Mouse (Mus musculus): ENCODE results near the gene Palm3. TPM values are rescaled to one million over a fixed set of nuclear protein-coding genes. Genes with fewer than 3 reads are reported as not detected.
"Not testable (repeated sequence)": the region's sequence is repeated elsewhere in the genome, so short reads cannot be mapped to it uniquely, and the experiment has no call there.

The Palm3 gene
- polyA plus RNA-seq, 1 experiment from 2014 or later: 5.5 TPM

GRCm38 (mm10) chr8:83980845-83981244, 40.4 kb upstream of the Palm3 start:
- Histone ChIP-seq H3K9me3 (no peaks in the 10 kb centered on the region), H3K9ac (no peak overlapping the region), H3K27me3 (no peaks in the 10 kb centered on the region), H3K4me2 (no peak overlapping the region), H3K36me3 (peaks cover 52% of the 10 kb centered on the region), H3K4me3 (no peak overlapping the region), H3K27ac (no peak overlapping the region), H3K4me1 (peaks cover 18% of the 10 kb centered on the region)
- WGBS: 75% methylated on average over 8 of the region's 8 CpGs
- no peak for ATAC-seq (ENCODE audit: insufficient number of reproducible peaks, low FRiP score, low TSS enrichment, low read depth)

DNA sequence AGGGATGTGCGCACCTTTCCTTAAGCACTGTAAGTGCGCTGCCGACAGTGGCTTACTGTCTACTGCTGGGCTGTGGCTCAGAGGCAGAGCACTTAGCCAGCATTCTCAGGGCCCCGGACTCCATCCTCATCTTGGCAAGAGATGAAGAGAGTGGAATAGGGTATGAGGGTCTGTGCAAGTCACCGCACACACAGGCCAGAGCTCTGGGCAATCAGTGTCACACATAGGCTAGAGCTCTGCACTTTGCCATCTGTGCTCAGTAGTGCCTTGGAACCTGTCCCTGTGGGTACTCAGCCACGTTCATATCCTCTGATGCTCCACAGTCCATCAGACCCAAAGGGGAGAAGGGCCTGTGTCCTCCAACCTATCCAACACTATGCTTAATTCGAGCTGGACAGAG, 39.7 kb upstream of the Palm3 start:
- H3K9ac ChIP-seq: no peak overlapping the region
- H3K27me3 ChIP-seq: no peaks in the 10 kb centered on the region
- H3K36me3 ChIP-seq: peaks cover 59% of the 10 kb centered on the region
- H3K4me1 ChIP-seq: peaks cover 18% of the 10 kb centered on the region
- H3K4me2 ChIP-seq: no peak overlapping the region
- H3K4me3 ChIP-seq: no peak overlapping the region
- WGBS: 95% methylated on average over 7 of the region's 7 CpGs
- H3K27ac ChIP-seq: no peak overlapping the region
- ATAC-seq (ENCODE audit: insufficient number of reproducible peaks, low FRiP score, low TSS enrichment, low read depth): no peak
- no peaks in the 10 kb centered on the region for H3K9me3 ChIP-seq

GRCm38 (mm10) chr8:83982449-83982848, 38.8 kb upstream of the Palm3 start:
- 88% methylated on average over 4 of the region's 4 CpGs for WGBS
- Histone ChIP-seq H3K4me2 (no peak overlapping the region), H3K36me3 (peaks cover 68% of the 10 kb centered on the region), H3K4me3 (no peak overlapping the region), H3K27me3 (no peaks in the 10 kb centered on the region), H3K9me3 (no peaks in the 10 kb centered on the region), H3K4me1 (peaks cover 10% of the 10 kb centered on the region), H3K9ac (no peak overlapping the region), H3K27ac (no peak overlapping the region)
- ATAC-seq (ENCODE audit: insufficient number of reproducible peaks, low FRiP score, low TSS enrichment, low read depth): no peak

DNA sequence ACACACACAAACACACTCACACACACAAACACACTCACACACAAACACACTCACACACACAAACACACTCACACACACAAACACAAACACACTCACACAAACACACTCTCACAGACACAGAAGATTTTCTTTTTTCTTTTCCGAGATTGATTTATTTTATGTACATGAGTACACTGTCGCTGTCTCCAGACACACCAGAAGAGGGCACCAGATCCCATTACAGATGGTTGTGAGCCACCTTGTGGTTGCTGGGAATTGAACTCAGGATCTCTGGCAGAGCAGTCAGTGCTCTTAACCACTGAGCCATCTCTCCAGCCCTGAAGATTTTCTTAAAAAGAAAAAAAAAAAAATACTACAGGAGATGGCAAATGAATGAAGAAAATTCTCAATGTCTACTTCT, 38.0 kb upstream of the Palm3 start:
- H3K36me3 ChIP-seq: peaks cover 76% of the 10 kb centered on the region
- 93% methylated on average over 2 of the region's 2 CpGs for WGBS
- H3K4me3 ChIP-seq; H3K27ac ChIP-seq; H3K9me3 ChIP-seq; H3K4me1 ChIP-seq; H3K27me3 ChIP-seq; H3K9ac ChIP-seq; H3K4me2 ChIP-seq; ATAC-seq (ENCODE audit: insufficient number of reproducible peaks, low FRiP score, low TSS enrichment, low read depth): not testable (repeated sequence)

DNA sequence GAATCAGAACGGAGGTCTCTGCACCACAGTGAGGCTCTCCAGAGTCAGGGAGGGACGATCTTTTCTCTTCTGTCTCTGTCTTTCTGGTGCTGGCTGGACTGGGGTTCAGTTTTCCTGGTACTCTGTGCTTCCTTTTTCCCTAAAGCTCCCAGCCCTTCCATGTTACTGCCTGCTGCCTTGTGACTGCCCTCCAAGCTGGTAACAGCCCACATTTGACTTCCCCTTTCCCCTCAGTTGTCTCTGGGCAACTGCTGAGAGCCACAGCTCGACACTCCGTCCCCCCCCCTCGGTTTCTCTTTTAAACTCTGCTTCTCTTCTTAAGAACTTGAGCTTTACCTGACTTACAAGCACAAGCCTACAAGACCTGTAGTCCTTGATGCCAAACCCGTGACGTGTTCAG, 32.0 kb upstream of the Palm3 start:
- no peak overlapping the region for H3K4me2 ChIP-seq
- ATAC-seq (ENCODE audit: insufficient number of reproducible peaks, low FRiP score, low TSS enrichment, low read depth): no peak
- no peaks in the 10 kb centered on the region for H3K27me3 ChIP-seq
- no peaks in the 10 kb centered on the region for H3K9me3 ChIP-seq
- H3K4me1 ChIP-seq: no peaks in the 10 kb centered on the region
- no peak overlapping the region for H3K4me3 ChIP-seq
- H3K36me3 ChIP-seq: peaks cover 80% of the 10 kb centered on the region
- H3K27ac ChIP-seq: no peak overlapping the region
- 85% methylated on average over 7 of the region's 7 CpGs for WGBS
- H3K9ac ChIP-seq: no peak overlapping the region

DNA sequence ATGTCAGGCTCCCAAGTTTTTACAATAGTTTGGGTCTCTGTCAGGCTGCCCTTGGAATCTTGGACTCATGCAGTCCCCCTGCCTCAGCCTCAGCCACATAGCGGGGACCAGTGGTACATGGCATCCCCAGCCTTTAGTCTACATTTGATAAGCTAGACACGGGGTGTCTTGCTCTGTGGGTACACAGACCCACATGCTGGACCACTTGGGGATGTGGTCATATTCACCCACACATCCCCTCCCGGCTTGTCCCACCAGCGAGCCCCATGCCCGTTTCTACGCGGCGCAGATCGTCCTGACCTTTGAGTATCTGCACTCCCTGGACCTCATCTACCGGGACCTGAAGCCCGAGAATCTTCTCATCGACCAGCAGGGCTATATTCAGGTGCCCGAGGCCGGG, 31.1 kb upstream of the Palm3 start:
- Histone ChIP-seq H3K4me3 (no peak overlapping the region), H3K27me3 (no peaks in the 10 kb centered on the region), H3K36me3 (peaks cover 80% of the 10 kb centered on the region), H3K4me2 (no peak overlapping the region), H3K4me1 (no peaks in the 10 kb centered on the region), H3K27ac (no peak overlapping the region), H3K9me3 (no peaks in the 10 kb centered on the region), H3K9ac (no peak overlapping the region)
- WGBS: 94% methylated on average over 14 of the region's 14 CpGs
- no peak for ATAC-seq (ENCODE audit: insufficient number of reproducible peaks, low FRiP score, low TSS enrichment, low read depth)

- H3K27me3 ChIP-seq: no peaks in the 10 kb centered on the region
- no peak overlapping the region for H3K27ac ChIP-seq
- no peaks in the 10 kb centered on the region for H3K9me3 ChIP-seq
- no peak overlapping the region for H3K4me2 ChIP-seq
- 89% methylated on average over 2 of the region's 2 CpGs for whole genome bisulfite sequencing
- peaks cover 13% of the 10 kb centered on the region for H3K4me1 ChIP-seq
- H3K36me3 ChIP-seq: peaks cover 59% of the 10 kb centered on the region
- H3K9ac ChIP-seq: no peak overlapping the region
- no peak for ATAC-seq (ENCODE audit: insufficient number of reproducible peaks, low FRiP score, low TSS enrichment, low read depth)
- H3K4me3 ChIP-seq: no peak overlapping the region
Observed at GRCm38 (mm10) chr8:83992488-83992887, 28.8 kb upstream of the Palm3 start.

DNA sequence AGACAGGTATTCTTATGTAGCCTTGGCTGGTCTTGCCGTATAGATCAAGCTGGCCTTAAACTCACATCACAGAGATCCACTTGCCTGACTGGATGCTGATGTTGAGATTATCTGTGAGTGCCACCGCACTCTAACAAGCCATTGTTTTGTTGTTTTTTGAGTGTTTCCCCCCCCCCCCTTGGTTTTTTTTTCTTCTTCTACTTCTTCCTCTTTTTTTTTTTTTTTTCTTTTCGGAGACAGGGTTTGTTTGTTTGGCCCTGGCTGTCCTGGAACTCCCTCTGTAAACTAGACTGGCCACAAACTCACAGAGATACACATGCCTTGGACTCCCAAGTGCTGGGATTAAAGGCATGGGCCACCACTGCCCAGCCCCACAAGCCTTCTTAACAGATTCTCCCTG, 27.2 kb upstream of the Palm3 start:
- Histone ChIP-seq H3K4me1 (peaks cover 17% of the 10 kb centered on the region), H3K4me3 (no peak overlapping the region), H3K27me3 (no peaks in the 10 kb centered on the region), H3K9ac (no peak overlapping the region), H3K4me2 (no peak overlapping the region), H3K36me3 (peaks cover 44% of the 10 kb centered on the region), H3K9me3 (no peaks in the 10 kb centered on the region), H3K27ac (no peak overlapping the region)
- no peak for ATAC-seq (ENCODE audit: insufficient number of reproducible peaks, low FRiP score, low TSS enrichment, low read depth)
- WGBS: 77% methylated on average over 3 of the region's 3 CpGs

DNA sequence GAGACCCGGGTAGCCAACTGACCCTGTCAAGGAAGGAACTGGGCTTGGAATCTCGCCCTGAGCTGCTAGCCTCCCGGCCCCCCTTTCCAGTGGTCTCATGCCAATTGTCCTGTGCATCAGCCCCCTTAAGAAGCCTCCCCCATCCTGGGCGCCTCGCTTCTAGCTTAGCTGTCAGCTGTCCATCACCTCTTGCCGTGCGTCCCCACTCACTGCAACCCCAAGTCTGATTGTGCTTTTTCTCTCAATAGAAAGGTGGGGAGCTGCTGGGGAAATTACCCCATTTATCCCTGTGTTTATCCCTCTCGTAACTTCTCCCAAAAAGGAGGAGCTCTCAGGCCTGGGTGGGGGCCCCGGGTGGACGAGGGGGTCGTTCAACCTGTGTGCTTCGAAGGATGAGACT, 25.3 kb upstream of the Palm3 start:
- Histone ChIP-seq H3K27ac (peak overlapping the region; percentile 97), H3K4me1 (peaks cover 26% of the 10 kb centered on the region), H3K4me3 (peak overlapping the region; percentile 80), H3K9me3 (no peaks in the 10 kb centered on the region), H3K4me2 (peak overlapping the region; percentile 86), H3K27me3 (no peaks in the 10 kb centered on the region), H3K9ac (no peak overlapping the region), H3K36me3 (peaks cover 46% of the 10 kb centered on the region)
- no peak for ATAC-seq (ENCODE audit: insufficient number of reproducible peaks, low FRiP score, low TSS enrichment, low read depth)
- WGBS: 17% methylated on average over 12 of the region's 12 CpGs

DNA sequence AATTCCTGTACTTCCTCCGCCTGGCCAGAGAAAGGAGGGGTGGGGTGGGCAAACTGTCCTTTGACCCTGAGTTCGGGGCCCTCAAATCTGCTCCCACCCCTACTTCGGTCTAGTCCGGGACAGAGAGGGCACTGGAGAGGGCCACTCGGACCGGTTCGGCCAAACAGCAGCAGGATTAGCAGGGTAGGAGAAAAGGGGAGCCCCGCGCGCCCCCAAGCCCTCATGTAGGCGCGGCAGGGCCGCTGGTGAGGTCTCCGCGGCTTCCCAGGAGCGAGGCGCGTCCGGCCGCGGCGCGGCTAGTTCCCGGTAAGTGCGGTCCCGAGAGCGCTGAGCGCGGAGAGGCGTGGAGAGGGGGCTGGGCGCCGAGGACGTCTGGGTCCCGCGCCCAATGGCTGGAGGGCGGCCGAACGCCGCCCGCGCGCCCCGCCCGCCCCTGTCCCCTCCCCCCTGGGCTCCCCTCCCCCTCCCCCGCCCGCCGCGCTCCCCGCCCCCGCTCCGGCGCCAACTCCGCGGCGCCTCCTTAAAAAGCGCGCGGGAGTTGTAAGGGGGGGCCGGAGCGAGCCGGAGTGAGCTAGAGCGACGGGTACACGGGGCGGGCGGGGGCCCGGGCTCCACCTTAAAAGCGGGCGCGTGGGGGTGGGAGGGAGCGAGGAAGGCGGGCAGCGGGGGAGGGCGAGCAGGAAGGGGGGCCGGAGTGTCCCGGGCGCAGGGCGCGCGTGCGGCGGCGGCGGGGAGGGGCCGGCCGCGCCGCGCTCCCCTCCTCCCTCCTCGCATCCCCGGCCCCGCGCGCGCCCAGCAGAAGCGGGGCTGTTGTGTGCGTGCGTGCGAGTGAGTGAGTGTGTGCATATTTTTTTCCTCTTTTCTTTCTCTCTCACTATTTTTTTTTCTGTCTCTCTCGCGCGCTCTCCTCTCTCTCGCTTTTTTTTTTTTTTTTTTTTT, 24.4 kb upstream of the Palm3 start:
- H3K9me3 ChIP-seq: no peaks in the 10 kb centered on the region
- peak overlapping the region; percentile 80 for H3K9ac ChIP-seq
- under 1% methylated on average over 50 of the region's 103 CpGs for WGBS
- ATAC-seq (ENCODE audit: insufficient number of reproducible peaks, low FRiP score, low TSS enrichment, low read depth): peak; percentile 89
- H3K36me3 ChIP-seq: peaks cover 45% of the 10 kb centered on the region
- H3K4me3 ChIP-seq: peak overlapping the region; percentile 80
- peak overlapping the region; percentile 86 for H3K4me2 ChIP-seq
- H3K27me3 ChIP-seq: no peaks in the 10 kb centered on the region
- peak overlapping the region; percentile 97 for H3K27ac ChIP-seq
- peaks cover 31% of the 10 kb centered on the region for H3K4me1 ChIP-seq

GRCm38 (mm10) chr8:83997511-83998141, 23.6 kb upstream of the Palm3 start, which contains the start of gene Samd1:
Gene Samd1 (plus strand): TSS chr8:83997672.
- peak within 1 kb of the TSS; percentile 80 for H3K4me3 ChIP-seq
- H3K9ac ChIP-seq: peak within 1 kb of the TSS; percentile 80
- H3K4me1 ChIP-seq: peaks cover 36% of the 10 kb centered on the region
- peaks cover 44% of the 10 kb centered on the region for H3K36me3 ChIP-seq
- peak within 1 kb of the TSS; percentile 86 for H3K4me2 ChIP-seq
- H3K27me3 ChIP-seq: no peaks in the 10 kb centered on the region
- WGBS: 0% methylated on average over 55 of the region's 112 CpGs
- H3K27ac ChIP-seq: peak within 1 kb of the TSS; percentile 97
- ATAC-seq (ENCODE audit: insufficient number of reproducible peaks, low FRiP score, low TSS enrichment, low read depth): no peak
- no peaks in the 10 kb centered on the region for H3K9me3 ChIP-seq
